Mouse (Mus musculus): Measurements from ENCODE around the gene Arid1b. TPM values are rescaled to one million over a fixed set of nuclear protein-coding genes. Genes with fewer than 3 reads are reported as not detected.

The Arid1b gene
- polyA plus RNA-seq, 1 experiment from 2014 or later: 8.7 TPM

DNA sequence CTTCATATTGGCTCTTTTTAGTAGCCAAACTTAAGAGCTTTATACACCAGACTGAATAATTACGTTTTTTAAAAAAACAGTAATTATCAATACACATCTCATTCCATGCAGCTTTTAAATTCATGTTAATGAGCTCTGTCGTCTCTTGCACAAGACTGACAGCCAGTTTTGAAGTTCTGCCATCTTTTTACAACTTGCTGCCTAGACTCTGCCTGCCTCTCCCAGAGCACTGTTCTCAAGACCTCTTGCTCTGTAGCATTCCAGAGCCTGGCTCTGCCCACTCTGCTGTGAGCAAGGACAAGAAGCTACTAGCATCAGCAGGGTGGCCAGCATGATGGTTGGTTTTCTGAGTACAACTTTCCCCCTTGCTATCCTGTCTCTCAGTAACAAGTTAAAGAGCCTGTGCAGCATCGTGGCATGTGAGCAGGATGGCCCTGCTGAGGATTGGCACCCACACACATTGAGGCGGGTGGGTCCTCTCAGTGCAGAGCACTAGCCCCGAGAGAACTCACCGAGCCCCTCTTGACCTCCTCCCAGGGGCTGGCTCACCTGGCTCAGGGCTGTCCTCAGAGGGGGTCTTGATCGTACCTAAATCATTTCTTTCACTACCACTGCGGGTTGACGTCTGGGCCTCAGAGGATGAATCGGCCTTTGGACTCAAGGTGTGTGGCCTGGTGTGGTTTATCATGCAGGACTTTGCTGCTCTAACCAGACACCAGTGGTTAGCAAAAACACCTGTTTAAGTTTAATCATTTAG, 209.4 kb downstream of the Arid1b start:
- Histone ChIP-seq H3K4me2 (ENCODE audit: low read length) (no peak overlapping the region), H3K27ac (replicated peaks in 1 of 2; ENCODE audit: control insufficient read depth in 1 of 2, insufficient read depth in 1 of 2, low read depth in 2 of 2, low read length in 2 of 2) (no peak overlapping the region), H3K9ac (ENCODE audit: low read length) (no peak overlapping the region), H3K9me3 (ENCODE audit: control insufficient read depth, low read length) (no peaks in the 10 kb centered on the region), H3K27me3 (ENCODE audit: control insufficient read depth, insufficient read depth, low read length) (no peaks in the 10 kb centered on the region), H3K4me1 (ENCODE audit: control insufficient read depth in 2 of 2, insufficient read depth in 2 of 2, low read length in 2 of 2) (peaks cover 14 to 31% of the 10 kb centered on the region in 2 experiments), H3K36me3 (ENCODE audit: control insufficient read depth, insufficient read depth, low read length) (no peaks in the 10 kb centered on the region), H3K4me3 (ENCODE audit: control insufficient read depth in 1 of 2, insufficient read depth in 1 of 2, low read depth in 1 of 2, low read length in 2 of 2) (no peak overlapping the region)
- no peak for ATAC-seq (ENCODE audit: insufficient number of reproducible peaks, insufficient read depth, low FRiP score, low read depth)
- 87% methylated on average over 10 of the region's 10 CpGs for WGBS

DNA sequence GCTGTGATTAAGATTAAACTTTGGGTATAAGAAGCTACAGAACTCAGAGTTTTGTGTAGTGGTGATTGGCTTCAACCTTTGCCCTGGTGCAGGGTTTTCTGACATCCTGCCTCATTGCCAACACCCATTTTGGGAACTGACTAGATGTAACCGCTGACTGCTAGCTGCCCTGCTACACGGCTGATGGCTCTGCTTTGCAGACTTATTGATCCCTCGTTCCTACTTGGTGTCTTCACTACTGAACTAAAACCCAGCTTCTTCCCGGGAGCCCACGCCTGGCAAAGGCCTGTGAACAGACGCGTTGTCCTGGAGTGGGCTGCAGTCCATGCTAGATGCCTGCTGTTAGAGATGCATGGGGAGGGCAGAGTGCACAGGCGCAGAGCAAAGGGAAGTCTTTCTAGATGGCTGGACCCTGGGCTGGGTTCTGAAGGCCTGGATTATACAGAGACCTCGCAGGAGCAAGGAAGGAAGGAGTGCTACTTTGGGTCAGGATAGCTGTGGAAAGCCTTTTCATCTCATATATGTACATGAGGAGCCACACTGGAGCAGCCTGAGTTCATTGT, 210.1 kb downstream of the Arid1b start:
- Histone ChIP-seq H3K4me1 (ENCODE audit: control insufficient read depth in 2 of 2, insufficient read depth in 2 of 2, low read length in 2 of 2) (peaks cover 14 to 31% of the 10 kb centered on the region in 2 experiments), H3K4me2 (ENCODE audit: low read length) (no peak overlapping the region), H3K27ac (replicated peaks in 1 of 2; ENCODE audit: control insufficient read depth in 1 of 2, insufficient read depth in 1 of 2, low read depth in 2 of 2, low read length in 2 of 2) (no peak overlapping the region), H3K36me3 (ENCODE audit: control insufficient read depth, insufficient read depth, low read length) (no peaks in the 10 kb centered on the region), H3K9ac (ENCODE audit: low read length) (no peak overlapping the region), H3K27me3 (ENCODE audit: control insufficient read depth, insufficient read depth, low read length) (no peaks in the 10 kb centered on the region), H3K4me3 (ENCODE audit: control insufficient read depth in 1 of 2, insufficient read depth in 1 of 2, low read depth in 1 of 2, low read length in 2 of 2) (no peak overlapping the region), H3K9me3 (ENCODE audit: control insufficient read depth, low read length) (no peaks in the 10 kb centered on the region)
- ATAC-seq (ENCODE audit: insufficient number of reproducible peaks, insufficient read depth, low FRiP score, low read depth): no peak
- 88% methylated on average over 9 of the region's 9 CpGs for WGBS

- no peak overlapping the region for H3K9ac ChIP-seq (ENCODE audit: low read length)
- WGBS: 32% methylated on average over 7 of the region's 7 CpGs
- H3K9me3 ChIP-seq (ENCODE audit: control insufficient read depth, low read length): no peaks in the 10 kb centered on the region
- H3K36me3 ChIP-seq (ENCODE audit: control insufficient read depth, insufficient read depth, low read length): no peaks in the 10 kb centered on the region
- no peaks in the 10 kb centered on the region for H3K27me3 ChIP-seq (ENCODE audit: control insufficient read depth, insufficient read depth, low read length)
- peaks cover 17 to 35% of the 10 kb centered on the region in 2 experiments for H3K4me1 ChIP-seq (ENCODE audit: control insufficient read depth in 2 of 2, insufficient read depth in 2 of 2, low read length in 2 of 2)
- H3K4me3 ChIP-seq (ENCODE audit: control insufficient read depth in 1 of 2, insufficient read depth in 1 of 2, low read depth in 1 of 2, low read length in 2 of 2): no peak overlapping the region
- no peak overlapping the region for H3K4me2 ChIP-seq (ENCODE audit: low read length)
- no peak overlapping the region; a peak in 1 of 4 replicates for H3K27ac ChIP-seq (replicated peaks in 1 of 2; ENCODE audit: control insufficient read depth in 1 of 2, insufficient read depth in 1 of 2, low read depth in 2 of 2, low read length in 2 of 2)
- ATAC-seq (ENCODE audit: insufficient number of reproducible peaks, insufficient read depth, low FRiP score, low read depth): no peak
Observed at GRCm38 (mm10) chr17:5205163-5205581, 211.0 kb downstream of the Arid1b start.

DNA sequence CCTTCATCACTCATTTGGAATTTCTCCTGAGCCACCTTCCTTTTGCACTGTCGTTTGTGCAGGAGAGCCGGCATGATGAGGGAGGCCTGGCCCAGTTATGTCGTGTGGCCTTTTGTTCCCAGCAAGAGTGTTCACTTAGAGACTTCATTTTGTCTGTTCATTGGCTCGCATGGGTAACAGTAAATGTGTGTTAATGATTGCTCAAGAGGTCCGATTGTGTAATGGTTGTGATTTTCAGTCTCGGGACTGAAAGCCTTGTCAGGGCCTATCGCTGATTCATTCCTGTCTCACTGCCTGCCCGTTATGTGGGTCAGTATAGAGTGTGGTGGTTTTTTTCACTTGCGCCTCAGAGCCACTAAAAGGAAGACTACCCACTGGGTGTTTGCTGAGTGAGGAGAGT, 212.6 kb downstream of the Arid1b start:
- Histone ChIP-seq H3K27ac (replicated peaks in 1 of 2; ENCODE audit: control insufficient read depth in 1 of 2, insufficient read depth in 1 of 2, low read depth in 2 of 2, low read length in 2 of 2) (peak overlapping the region; percentile 42 to 67; a peak in 3 of 4 replicates), H3K4me3 (ENCODE audit: control insufficient read depth in 1 of 2, insufficient read depth in 1 of 2, low read depth in 1 of 2, low read length in 2 of 2) (no peak overlapping the region), H3K4me1 (ENCODE audit: control insufficient read depth in 2 of 2, insufficient read depth in 2 of 2, low read length in 2 of 2) (peaks cover 24 to 50% of the 10 kb centered on the region in 2 experiments), H3K9me3 (ENCODE audit: control insufficient read depth, low read length) (no peaks in the 10 kb centered on the region), H3K27me3 (ENCODE audit: control insufficient read depth, insufficient read depth, low read length) (no peaks in the 10 kb centered on the region), H3K9ac (ENCODE audit: low read length) (no peak overlapping the region), H3K36me3 (ENCODE audit: control insufficient read depth, insufficient read depth, low read length) (no peaks in the 10 kb centered on the region), H3K4me2 (ENCODE audit: low read length) (no peak overlapping the region)
- 45% methylated on average over 9 of the region's 9 CpGs for WGBS
- ATAC-seq (ENCODE audit: insufficient number of reproducible peaks, insufficient read depth, low FRiP score, low read depth): no peak

GRCm38 (mm10) chr17:5207881-5208280, 213.7 kb downstream of the Arid1b start:
- Histone ChIP-seq H3K4me1 (ENCODE audit: control insufficient read depth in 2 of 2, insufficient read depth in 2 of 2, low read length in 2 of 2) (peaks cover 24 to 50% of the 10 kb centered on the region in 2 experiments), H3K27ac (replicated peaks in 1 of 2; ENCODE audit: control insufficient read depth in 1 of 2, insufficient read depth in 1 of 2, low read depth in 2 of 2, low read length in 2 of 2) (no peak overlapping the region), H3K9me3 (ENCODE audit: control insufficient read depth, low read length) (no peaks in the 10 kb centered on the region), H3K4me2 (ENCODE audit: low read length) (no peak overlapping the region), H3K4me3 (ENCODE audit: control insufficient read depth in 1 of 2, insufficient read depth in 1 of 2, low read depth in 1 of 2, low read length in 2 of 2) (no peak overlapping the region), H3K9ac (ENCODE audit: low read length) (no peak overlapping the region), H3K36me3 (ENCODE audit: control insufficient read depth, insufficient read depth, low read length) (no peaks in the 10 kb centered on the region), H3K27me3 (ENCODE audit: control insufficient read depth, insufficient read depth, low read length) (no peaks in the 10 kb centered on the region)
- ATAC-seq (ENCODE audit: insufficient number of reproducible peaks, insufficient read depth, low FRiP score, low read depth): no peak
- 94% methylated on average over 8 of the region's 8 CpGs for WGBS

DNA sequence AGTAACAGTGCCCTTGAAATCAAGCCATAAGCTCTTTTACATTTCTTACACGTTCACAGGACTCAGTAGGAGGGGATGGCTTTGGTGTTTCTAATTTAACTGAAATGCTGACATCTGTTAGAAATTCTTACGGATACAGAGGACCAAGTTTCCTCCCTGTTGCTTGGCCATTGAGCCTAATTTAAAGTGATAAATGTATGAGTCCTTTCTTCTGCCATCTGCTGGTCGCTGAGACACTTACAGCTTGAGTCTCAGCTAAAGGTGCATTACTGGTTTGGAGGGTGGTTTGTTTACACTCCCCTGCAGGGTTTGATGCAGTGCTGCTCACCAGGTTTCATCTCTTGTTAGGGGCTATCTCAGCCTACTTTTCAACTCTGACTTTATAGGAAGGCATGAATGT, 214.2 kb downstream of the Arid1b start:
- peaks cover 22 to 50% of the 10 kb centered on the region in 2 experiments for H3K4me1 ChIP-seq (ENCODE audit: control insufficient read depth in 2 of 2, insufficient read depth in 2 of 2, low read length in 2 of 2)
- no peak for ATAC-seq (ENCODE audit: insufficient number of reproducible peaks, insufficient read depth, low FRiP score, low read depth)
- no peak overlapping the region for H3K27ac ChIP-seq (replicated peaks in 1 of 2; ENCODE audit: control insufficient read depth in 1 of 2, insufficient read depth in 1 of 2, low read depth in 2 of 2, low read length in 2 of 2)
- H3K4me2 ChIP-seq (ENCODE audit: low read length): no peak overlapping the region
- H3K4me3 ChIP-seq (ENCODE audit: control insufficient read depth in 1 of 2, insufficient read depth in 1 of 2, low read depth in 1 of 2, low read length in 2 of 2): no peak overlapping the region
- no peaks in the 10 kb centered on the region for H3K27me3 ChIP-seq (ENCODE audit: control insufficient read depth, insufficient read depth, low read length)
- H3K9ac ChIP-seq (ENCODE audit: low read length): no peak overlapping the region
- no peaks in the 10 kb centered on the region for H3K9me3 ChIP-seq (ENCODE audit: control insufficient read depth, low read length)
- H3K36me3 ChIP-seq (ENCODE audit: control insufficient read depth, insufficient read depth, low read length): no peaks in the 10 kb centered on the region
- 48% methylated on average over 3 of the region's 3 CpGs for WGBS

- no peak overlapping the region for H3K4me3 ChIP-seq (ENCODE audit: control insufficient read depth in 1 of 2, insufficient read depth in 1 of 2, low read depth in 1 of 2, low read length in 2 of 2)
- no peak overlapping the region for H3K4me2 ChIP-seq (ENCODE audit: low read length)
- H3K27ac ChIP-seq (replicated peaks in 1 of 2; ENCODE audit: control insufficient read depth in 1 of 2, insufficient read depth in 1 of 2, low read depth in 2 of 2, low read length in 2 of 2): no peak overlapping the region
- no peaks in the 10 kb centered on the region for H3K9me3 ChIP-seq (ENCODE audit: control insufficient read depth, low read length)
- no peak for ATAC-seq (ENCODE audit: insufficient number of reproducible peaks, insufficient read depth, low FRiP score, low read depth)
- WGBS: 94% methylated on average over 1 of the region's 1 CpGs
- no peak overlapping the region for H3K9ac ChIP-seq (ENCODE audit: low read length)
- H3K36me3 ChIP-seq (ENCODE audit: control insufficient read depth, insufficient read depth, low read length): no peaks in the 10 kb centered on the region
- H3K27me3 ChIP-seq (ENCODE audit: control insufficient read depth, insufficient read depth, low read length): no peaks in the 10 kb centered on the region
- H3K4me1 ChIP-seq (ENCODE audit: control insufficient read depth in 2 of 2, insufficient read depth in 2 of 2, low read length in 2 of 2): peaks cover 20 to 53% of the 10 kb centered on the region in 2 experiments
Observed at GRCm38 (mm10) chr17:5209076-5209475, 214.9 kb downstream of the Arid1b start.

Data from heart, embryonic 14.5 days (tissue).